Mouse (Mus musculus): ENCODE measurements at regions not wholly inside any gene's neighbourhood (a gene's known extent, or its start where the extent isn't known, plus 50 kb on each side); places are given as distances from the start of the nearest gene placed in this dataset.
"Not testable (repeated sequence)": the region's sequence is repeated elsewhere in the genome, so short reads cannot be mapped to it uniquely, and the experiment has no call there.

- DNase-seq (ENCODE audit: low read depth): no peak
These were observed 579.0 kb downstream of the Kcna4 start for GRCm38 (mm10) chr2:107869304-107869958.

- no peak for DNase-seq (ENCODE audit: low read depth)
These were observed 589.2 kb downstream of the Kcna4 start for GRCm38 (mm10) chr2:107879663-107880062.

- no peak for DNase-seq (ENCODE audit: low read depth)
These were observed 595.8 kb downstream of the Kcna4 start for GRCm38 (mm10) chr2:107886063-107886762.

- DNase-seq (ENCODE audit: low read depth): no peak
These were observed 597.8 kb downstream of the Kcna4 start for GRCm38 (mm10) chr2:107888245-107888644.

- no peak for DNase-seq (ENCODE audit: low read depth)
These were observed 634.7 kb downstream of the Kcna4 start for GRCm38 (mm10) chr2:107925116-107925515.

GRCm38 (mm10) chr2:107926606-107927005 lies 636.2 kb downstream of the Kcna4 start:
- no peak for DNase-seq (ENCODE audit: low read depth)

GRCm38 (mm10) chr2:107935336-107935735 lies 644.9 kb downstream of the Kcna4 start:
- no peak for DNase-seq (ENCODE audit: low read depth)

GRCm38 (mm10) chr2:107935775-107936174 lies 645.3 kb downstream of the Kcna4 start:
- DNase-seq (ENCODE audit: low read depth): no peak

- DNase-seq (ENCODE audit: low read depth): no peak
These were observed 650.9 kb downstream of the Kcna4 start for GRCm38 (mm10) chr2:107941374-107941773.

- no peak for DNase-seq (ENCODE audit: low read depth)
These were observed 655.5 kb downstream of the Kcna4 start for GRCm38 (mm10) chr2:107945837-107946451.

- DNase-seq (ENCODE audit: low read depth): not testable (repeated sequence)
These were observed 665.2 kb downstream of the Kcna4 start for GRCm38 (mm10) chr2:107955608-107956127.

- DNase-seq (ENCODE audit: low read depth): not testable (repeated sequence)
These were observed 673.5 kb downstream of the Kcna4 start for GRCm38 (mm10) chr2:107963921-107964320.

GRCm38 (mm10) chr2:107964841-107965240 lies 674.4 kb downstream of the Kcna4 start:
- no peak for DNase-seq (ENCODE audit: low read depth)

GRCm38 (mm10) chr2:107965336-107966306 lies 675.2 kb downstream of the Kcna4 start:
- no peak for DNase-seq (ENCODE audit: low read depth)

- DNase-seq (ENCODE audit: low read depth): no peak
These were observed 678.1 kb downstream of the Kcna4 start for GRCm38 (mm10) chr2:107968526-107968925.

- no peak for DNase-seq (ENCODE audit: low read depth)
These were observed 679.1 kb downstream of the Kcna4 start for GRCm38 (mm10) chr2:107969526-107969925.

GRCm38 (mm10) chr2:107973528-107973927 lies 683.1 kb downstream of the Kcna4 start:
- DNase-seq (ENCODE audit: low read depth): no peak

GRCm38 (mm10) chr2:107994831-107995230 lies 704.4 kb downstream of the Kcna4 start:
- DNase-seq (ENCODE audit: low read depth): no peak

- DNase-seq (ENCODE audit: low read depth): no peak
These were observed 721.1 kb downstream of the Kcna4 start for GRCm38 (mm10) chr2:108011534-108011933.

- DNase-seq (ENCODE audit: low read depth): no peak
These were observed 732.8 kb downstream of the Kcna4 start for GRCm38 (mm10) chr2:108023206-108023605.

GRCm38 (mm10) chr2:108030657-108031056 lies 740.2 kb downstream of the Kcna4 start:
- no peak for DNase-seq (ENCODE audit: low read depth)

All from fibroblast of lung, adult 2 months (primary cell).